Mouse (Mus musculus): ENCODE data around the gene Hmox2.
"Not testable (repeated sequence)": the region's sequence is repeated elsewhere in the genome, so short reads cannot be mapped to it uniquely, and the experiment has no call there.

Hmox2 gene

DNA sequence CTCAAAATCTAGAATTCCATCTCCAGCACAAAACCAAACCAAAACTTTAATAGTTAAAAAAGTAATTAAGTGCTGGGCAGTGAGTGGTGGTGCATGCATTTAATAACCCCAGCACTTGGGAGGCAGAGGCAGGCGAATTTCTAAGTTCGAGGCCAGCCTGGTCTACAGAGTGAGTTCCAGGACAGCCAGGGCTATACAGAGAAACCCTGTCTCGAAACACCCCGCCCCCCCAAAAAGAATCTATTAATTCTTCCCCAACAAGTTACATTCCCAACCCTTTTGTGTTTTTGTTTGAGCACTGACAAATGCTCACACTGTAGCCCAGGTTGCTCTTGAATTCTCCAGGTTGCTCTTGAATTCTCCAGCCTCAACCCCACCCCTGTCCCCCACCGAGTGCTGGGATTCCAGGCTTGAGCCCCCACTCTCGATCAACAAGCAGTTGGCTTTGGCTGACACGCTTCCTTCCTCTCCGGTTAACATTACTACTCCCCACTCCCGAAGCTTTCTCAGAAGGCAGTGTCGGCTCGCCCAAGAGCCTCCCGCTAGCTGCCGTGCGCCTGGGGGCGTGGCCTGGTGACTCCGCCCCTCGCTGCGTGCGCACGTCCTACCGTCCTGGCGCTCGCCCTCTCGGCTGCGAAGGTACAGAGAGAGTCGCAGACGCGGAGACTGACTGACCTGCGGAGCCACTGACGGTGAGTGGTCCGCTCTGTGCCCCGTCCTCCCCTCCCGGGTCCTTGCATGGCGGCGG is at the start of gene Hmox2:
Gene Hmox2 (plus strand): TSS at position 582 of the 748 bp plus-strand sequence.
- DNase-seq (ENCODE audit: low spot score in 2 of 2): peak; percentile 90 to 94

GRCm38 (mm10) chr16:4676836-4677235 is 49.3 kb upstream of the Hmox2 start:
- no peak for DNase-seq (ENCODE audit: low spot score in 2 of 2)

DNA sequence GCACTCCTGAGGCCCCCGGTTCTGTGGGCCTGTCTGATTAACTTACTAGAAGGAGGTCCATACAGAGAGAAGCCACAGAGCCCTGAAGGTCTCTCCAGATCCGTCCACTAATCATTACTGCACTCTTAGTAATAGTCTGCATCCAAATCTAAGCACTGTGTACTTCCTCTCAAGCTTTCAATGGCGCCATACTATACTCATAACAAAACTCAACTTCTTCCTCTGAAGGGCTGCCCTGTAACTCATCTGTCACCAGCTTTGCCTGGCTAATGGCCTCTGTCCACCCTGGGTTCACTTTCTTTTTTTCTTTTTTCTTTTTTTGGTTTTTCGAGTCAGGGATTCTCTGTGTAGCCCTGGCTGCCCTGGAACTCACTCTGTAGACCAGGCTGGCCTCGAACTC is 48.1 kb upstream of the Hmox2 start:
- DNase-seq (ENCODE audit: low spot score in 2 of 2): no peak

DNA sequence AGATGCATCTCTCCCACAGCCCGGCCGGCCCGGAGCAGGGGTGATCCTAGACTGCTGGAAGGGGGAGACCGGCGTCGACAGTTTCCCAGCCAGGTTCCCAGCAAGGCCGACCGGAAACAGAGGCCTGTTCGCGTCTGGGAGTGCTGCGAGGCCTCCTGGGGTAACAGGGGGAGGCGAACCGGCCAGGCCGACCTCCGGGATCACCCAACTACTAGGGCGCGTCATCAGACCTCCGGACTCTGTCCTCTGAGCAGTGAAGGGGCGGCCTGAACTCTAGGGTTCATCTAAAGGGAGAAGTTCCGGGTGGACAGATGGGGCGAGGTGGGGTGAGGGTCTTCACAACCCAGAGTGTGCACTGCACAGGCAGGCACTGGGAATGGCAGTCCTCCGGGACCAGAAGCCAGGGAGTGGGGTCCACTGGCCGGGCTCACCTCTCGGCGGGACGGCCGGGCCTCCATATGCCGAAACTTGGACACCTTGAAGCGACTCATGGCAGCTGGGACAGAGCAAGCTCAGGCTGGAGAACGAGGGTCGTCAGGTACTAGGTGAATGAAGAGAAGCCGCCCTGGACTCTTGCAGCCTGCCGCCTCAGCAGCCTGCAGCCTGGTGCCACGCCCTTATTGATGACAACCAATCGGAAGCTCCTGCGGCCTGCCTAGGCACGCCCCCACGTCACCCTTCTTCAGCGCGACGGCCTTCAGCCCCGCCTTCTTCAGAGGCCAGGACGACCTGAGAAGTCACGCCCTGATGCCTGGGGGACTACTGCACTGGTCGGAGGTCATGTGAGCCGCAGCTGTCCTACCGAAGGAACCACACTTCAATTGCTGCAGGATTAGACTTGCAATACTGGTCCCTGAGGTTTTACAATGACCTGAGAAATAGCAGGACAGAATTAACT is 46.8 kb upstream of the Hmox2 start, which contains the start of gene Coro7:
Gene Coro7 (minus strand): TSS at position 657 of the 898 bp plus-strand sequence.
- DNase-seq (ENCODE audit: low spot score in 2 of 2): peak; percentile 76 to 89

DNA sequence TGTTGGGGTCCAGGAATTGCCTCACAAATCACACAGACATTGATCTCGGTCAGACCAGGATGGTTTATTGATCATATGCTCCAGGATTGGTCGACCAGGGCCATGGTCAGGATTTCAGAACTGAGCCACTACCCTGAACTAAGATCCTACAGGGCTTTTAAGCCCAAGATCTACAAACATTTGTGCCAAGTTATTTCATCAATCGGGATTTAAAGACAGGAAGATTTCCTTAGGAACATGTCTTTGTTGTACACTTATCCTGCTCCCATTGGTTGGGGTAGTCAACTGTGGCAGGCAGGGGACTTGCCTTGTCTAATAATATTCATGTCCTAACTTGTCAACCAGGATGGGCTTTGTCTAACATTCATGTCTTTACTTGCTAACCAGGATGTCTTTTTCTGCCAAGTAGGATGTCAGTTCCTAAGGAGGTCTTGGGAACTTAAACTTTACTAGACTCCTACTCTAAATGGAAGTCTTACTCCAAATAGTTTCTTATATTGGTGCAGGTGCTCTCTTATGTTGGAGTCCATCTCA is 45.2 kb upstream of the Hmox2 start:
- DNase-seq (ENCODE audit: low spot score in 2 of 2): not testable (repeated sequence)

DNA sequence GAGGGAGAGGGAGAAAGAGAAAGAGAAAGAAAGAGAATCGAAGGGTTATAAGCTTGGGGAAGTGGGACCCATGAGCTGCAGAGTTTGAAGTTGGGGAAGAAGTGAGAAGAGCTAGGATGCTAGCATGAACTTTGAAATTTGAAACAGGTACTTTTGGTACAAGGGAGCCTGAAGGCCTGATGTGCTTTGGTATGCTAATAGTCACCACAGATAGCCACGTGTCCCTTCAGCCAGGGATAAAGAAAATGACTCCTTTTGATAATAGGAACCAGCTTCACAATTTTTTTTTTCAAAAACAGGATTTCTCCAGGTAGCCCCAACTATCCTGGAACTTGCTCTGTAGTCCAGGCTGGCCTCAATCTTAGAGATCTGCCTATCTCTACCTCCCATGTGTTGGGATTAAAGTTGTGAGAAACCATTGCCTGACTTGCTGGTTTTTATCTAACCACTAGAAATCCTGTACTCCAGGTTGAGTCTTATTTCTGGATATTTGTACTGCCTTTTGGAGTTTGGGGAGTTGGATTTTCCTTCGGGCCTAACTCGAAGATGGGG is 43.5 kb upstream of the Hmox2 start:
- DNase-seq (ENCODE audit: low spot score in 2 of 2): no peak

- DNase-seq (ENCODE audit: low spot score in 2 of 2): no peak
Observed at GRCm38 (mm10) chr16:4683193-4683580, 43.0 kb upstream of the Hmox2 start.

DNA sequence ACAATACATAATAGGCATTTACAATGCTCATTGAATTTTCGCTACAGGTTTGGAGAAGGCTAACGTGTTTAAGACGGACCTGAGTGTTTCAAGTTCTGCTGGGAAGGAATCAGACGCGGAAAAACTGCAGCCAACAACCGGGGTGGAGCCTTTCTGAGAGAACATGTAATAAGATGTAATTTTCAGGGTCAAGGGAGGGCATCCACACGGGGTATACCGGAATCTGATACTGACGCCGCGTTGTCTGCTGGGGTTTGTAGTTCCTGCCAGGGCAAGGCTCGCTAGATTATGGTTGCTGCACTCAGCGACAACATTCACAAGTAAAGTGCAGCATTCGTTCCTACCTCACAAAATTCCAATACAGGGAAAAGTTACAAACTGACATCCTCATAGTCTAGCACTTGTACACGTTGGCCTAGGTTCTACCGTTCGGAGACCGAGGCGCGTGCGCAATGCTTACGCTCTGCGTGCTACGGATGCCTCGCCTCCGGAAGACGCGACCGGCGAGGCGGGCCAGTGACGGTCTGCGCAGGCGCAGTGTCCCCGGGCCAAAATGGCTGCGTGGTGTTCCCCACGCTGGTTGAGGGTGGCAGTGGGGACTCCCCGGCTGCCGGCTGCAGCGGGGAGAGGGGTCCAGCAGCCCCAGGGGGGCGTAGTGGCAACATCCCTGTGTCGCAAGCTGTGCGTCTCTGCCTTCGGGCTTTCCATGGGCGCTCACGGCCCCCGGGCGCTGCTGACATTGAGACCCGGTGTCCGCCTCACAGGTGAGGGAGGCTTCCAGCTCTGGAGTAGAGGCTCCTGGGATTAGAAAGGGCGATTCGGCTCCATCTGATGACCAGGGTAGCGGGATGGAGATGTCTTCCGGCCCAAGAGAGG is 42.3 kb upstream of the Hmox2 start:
- DNase-seq (ENCODE audit: low spot score in 2 of 2): peak; percentile 97 to 99

GRCm38 (mm10) chr16:4684457-4684791 is 41.7 kb upstream of the Hmox2 start:
- no peak for DNase-seq (ENCODE audit: low spot score in 2 of 2)

GRCm38 (mm10) chr16:4689371-4689770 is 36.8 kb upstream of the Hmox2 start:
- not testable (repeated sequence) for DNase-seq (ENCODE audit: low spot score in 2 of 2)

- DNase-seq (ENCODE audit: low spot score in 2 of 2): no peak
Observed at GRCm38 (mm10) chr16:4701211-4701610, 24.9 kb upstream of the Hmox2 start.

DNA sequence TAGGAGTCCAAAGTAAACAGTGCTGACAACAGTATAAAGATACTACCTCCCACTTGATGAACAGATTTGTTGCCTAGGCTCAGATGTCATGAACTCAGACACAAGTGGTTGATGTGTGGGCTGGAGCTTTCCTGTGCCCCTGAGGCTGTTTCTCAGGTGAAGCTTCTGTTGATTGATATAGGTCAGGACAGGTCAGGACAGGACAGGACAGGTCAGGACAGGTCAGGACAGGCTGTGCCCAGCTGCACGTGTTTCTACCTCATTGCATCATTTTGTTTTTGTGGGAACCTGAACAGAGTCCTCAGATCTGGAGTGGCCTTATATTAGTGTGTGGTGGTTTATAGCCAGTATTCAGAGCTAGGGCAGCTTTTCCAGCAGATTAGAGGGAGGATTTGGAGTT is 23.5 kb upstream of the Hmox2 start:
- no peak for DNase-seq (ENCODE audit: low spot score in 2 of 2)

DNA sequence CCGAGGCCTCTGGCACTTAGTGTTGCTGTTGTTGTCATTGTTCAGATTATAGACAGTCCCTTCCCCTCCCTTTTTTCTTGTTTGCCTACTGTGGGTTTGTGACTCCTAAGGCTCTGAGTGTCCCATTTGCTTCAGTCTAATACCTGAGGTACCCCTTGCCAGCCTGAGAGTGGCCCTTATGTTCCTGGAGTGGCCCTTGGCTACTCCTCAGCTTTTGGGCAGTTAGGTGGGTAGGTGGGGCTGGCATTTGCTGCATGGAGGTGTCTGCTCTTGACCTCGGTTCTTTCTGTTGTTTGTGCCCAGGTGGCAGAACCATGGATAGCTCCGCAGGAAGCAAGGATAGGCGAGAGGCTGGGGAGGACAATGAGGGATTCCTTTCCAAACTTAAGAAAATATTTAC is 20.6 kb upstream of the Hmox2 start:
- no peak for DNase-seq (ENCODE audit: low spot score in 2 of 2)

DNA sequence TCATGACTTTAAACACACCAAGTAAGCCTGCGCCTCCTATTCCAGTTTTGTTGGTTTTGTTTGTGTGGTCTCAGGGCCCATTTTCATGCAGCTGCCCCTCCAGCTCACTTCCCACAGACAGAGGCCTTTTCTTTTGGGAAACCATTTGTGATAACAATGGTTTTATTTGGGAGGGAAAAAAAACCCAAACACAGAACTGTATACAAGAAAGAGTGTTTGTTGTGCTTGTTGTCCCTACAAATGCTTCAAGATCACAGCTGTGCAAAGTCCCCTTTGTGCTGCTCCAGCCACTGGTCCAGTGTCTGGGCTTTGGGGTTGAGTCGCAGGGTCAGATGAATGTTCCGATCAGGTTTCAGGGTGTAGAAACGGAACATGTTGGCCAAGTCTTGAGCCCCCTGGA is 15.0 kb upstream of the Hmox2 start:
- DNase-seq (ENCODE audit: low spot score in 2 of 2): no peak

GRCm38 (mm10) chr16:4713861-4714710 is 12.1 kb upstream of the Hmox2 start:
- no peak for DNase-seq (ENCODE audit: low spot score in 2 of 2)

DNA sequence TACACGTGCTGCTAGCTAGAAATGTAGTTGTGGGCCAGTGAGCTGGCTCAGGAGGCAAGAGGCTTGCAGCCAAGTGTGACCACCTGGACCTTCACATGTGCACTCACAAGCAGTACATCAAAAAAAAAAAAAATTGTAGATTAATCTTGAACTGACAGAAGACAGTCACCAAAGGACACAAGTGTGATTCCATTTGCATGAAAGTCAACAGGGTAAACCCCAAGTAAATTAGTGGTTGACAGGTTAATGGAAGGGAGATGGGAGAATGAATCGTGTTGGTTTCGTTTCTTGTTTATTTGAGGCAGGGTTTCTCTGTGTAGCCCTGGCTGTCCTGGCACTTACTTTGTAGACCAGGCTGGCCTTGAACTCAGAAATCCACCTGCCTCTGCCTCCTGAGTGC is 8.3 kb upstream of the Hmox2 start:
- no peak for DNase-seq (ENCODE audit: low spot score in 2 of 2)

GRCm38 (mm10) chr16:4718753-4719518 is 7.2 kb upstream of the Hmox2 start, which contains the start of gene Nmral1:
Gene Nmral1, minus strand, starts transcription at chr16:4719356.
- DNase-seq (ENCODE audit: low spot score in 2 of 2): peak; percentile 54 to 60

GRCm38 (mm10) chr16:4722128-4722914 is 3.8 kb upstream of the Hmox2 start:
- DNase-seq (ENCODE audit: low spot score in 2 of 2): no peak

DNA sequence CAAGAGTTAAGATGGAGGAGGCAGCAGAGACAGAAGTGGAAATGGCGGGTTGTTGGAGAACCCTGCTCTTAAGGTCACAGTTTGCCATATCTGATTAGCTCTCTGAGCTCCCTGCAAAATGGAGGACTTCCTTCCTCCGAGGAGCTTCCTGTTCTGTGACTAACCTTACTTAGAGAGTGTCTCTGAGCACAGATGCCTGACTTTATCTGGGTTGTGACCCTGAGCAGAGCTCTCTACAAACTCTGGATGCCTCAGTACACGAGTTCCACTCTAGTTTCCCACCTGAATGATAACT is 3.3 kb upstream of the Hmox2 start:
- no peak for DNase-seq (ENCODE audit: low spot score in 2 of 2)
